Mouse (Mus musculus) lung, adult 2 months (tissue): ENCODE data around the gene Aamp. TPM values are rescaled to one million over a fixed set of nuclear protein-coding genes. Genes with fewer than 3 reads are reported as not detected.
A peak's percentile ranks its signal among the peaks of the same experiment; 100 is the strongest.

Experiments used
- DNase-seq: peaks from one replicate; pipeline ENCODE4 v3.0.0; 2022
- H3K4me1 ChIP-seq: fragments of 200-500 bp; 2 replicates; pipeline ENCODE4 v1.6.1; 2011; ENCODE audit warnings: low read length; ENCODE audit not compliant: control insufficient read depth, insufficient read depth
- H3K4me3 ChIP-seq: fragments of 200-500 bp; replicated peaks from 2 replicates; pipeline ENCODE3; 2011; ENCODE audit warnings: low read depth, mild to moderate bottlenecking, control low read depth, low read length; ENCODE audit errors: extremely low read depth
- CTCF ChIP-seq: fragments of 200-500 bp; IDR thresholded peaks from 2 replicates; pipeline ENCODE4 v1.5.1; 2011; ENCODE audit warnings: mild to moderate bottlenecking, low read length, control low read depth; ENCODE audit not compliant: insufficient read depth
- POLR2A ChIP-seq: fragments of 200-500 bp; IDR thresholded peaks from 2 replicates; pipeline ENCODE4 v1.6.1; 2011; ENCODE audit warnings: low read depth, mild to moderate bottlenecking, control low read depth, low read length, borderline replicate concordance; ENCODE audit errors: extremely low read depth
- WGBS: fragments of 180-500 bp; shearing (Covaris S2); methylation state at CpG from one replicate; pipeline ENCODE4 v1.1.7; 2018; 5-methylcytosine and 5-hydroxymethylcytosine counted together
- polyA plus RNA-seq: library from polyadenylated mRNA; depleted of rRNA; stranded (reverse); fragments of >200 nt; gene quantifications from 2 replicates; pipeline ENCODE4 v1.2.3, GENCODE M21; 2012

Aamp gene
- polyA plus RNA-seq, 1 experiment = 172 TPM

DNA sequence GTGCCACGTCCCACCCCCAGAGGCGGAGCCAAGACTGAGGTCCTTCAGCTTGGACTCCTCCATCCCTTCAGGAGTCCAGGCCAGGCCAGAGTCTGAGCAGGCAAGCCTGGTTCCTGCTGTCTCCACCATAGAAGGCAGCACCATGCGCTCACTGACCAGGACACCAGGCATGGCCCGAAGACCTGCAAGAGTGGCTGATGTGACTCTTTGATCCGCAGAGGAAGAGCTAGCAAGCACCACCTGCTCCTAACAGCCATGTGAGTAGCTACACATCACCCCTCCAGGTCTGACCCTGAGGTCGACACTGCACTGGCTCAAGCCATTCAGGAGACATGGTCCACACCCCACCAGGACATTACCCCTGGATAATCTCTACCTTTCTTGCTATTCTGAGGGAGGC, 7.5 kb downstream of the Aamp start:
- WGBS = 75% methylated on average over 6 of the region's 6 CpGs
- TF ChIP-seq CTCF (no peak), POLR2A (no peak)
- no peak for DNase-seq
- H3K4me3 ChIP-seq = no peak overlapping the region
- H3K4me1 ChIP-seq = no peaks in the 10 kb centered on the region

GRCm38 (mm10) chr1:74275015-74275414, 9.5 kb downstream of the Aamp start:
- no peaks in the 10 kb centered on the region for H3K4me1 ChIP-seq
- H3K4me3 ChIP-seq = no peak overlapping the region
- WGBS = 18% methylated on average over 9 of the region's 9 CpGs
- DNase-seq = no peak
- no peak for TF ChIP-seq POLR2A
- TF ChIP-seq CTCF = no peak

- no peak overlapping the region for H3K4me3 ChIP-seq
- TF ChIP-seq POLR2A = no peak
- TF ChIP-seq CTCF = no peak
- DNase-seq = no peak
- H3K4me1 ChIP-seq = no peaks in the 10 kb centered on the region
- 61% methylated on average over 4 of the region's 4 CpGs for WGBS
These were observed 12.9 kb downstream of the Aamp start for GRCm38 (mm10) chr1:74271659-74272058.

DNA sequence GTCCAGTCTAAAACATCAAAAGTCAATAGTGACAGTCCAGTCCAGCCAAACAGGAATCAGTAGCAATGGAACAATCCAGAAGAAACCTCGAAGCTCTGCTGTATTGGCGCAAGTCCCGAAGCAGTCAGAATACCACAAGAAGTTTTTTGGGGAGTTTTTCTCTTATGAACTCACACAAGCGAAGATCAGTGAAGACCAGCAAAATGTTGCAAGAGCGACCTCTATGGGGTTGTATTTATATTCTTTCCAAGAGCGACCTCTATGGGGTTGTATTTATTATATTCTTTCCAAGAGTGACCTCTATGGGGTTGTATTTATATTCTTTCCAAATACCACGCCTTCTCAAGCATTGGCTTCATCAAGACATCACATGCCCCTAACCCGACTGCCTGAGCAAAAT, 15.8 kb downstream of the Aamp start:
- no peak for DNase-seq
- Histone ChIP-seq H3K4me3 (no peak overlapping the region), H3K4me1 (no peaks in the 10 kb centered on the region)
- TF ChIP-seq CTCF (no peak), POLR2A (no peak)
- WGBS = 83% methylated on average over 8 of the region's 8 CpGs

DNA sequence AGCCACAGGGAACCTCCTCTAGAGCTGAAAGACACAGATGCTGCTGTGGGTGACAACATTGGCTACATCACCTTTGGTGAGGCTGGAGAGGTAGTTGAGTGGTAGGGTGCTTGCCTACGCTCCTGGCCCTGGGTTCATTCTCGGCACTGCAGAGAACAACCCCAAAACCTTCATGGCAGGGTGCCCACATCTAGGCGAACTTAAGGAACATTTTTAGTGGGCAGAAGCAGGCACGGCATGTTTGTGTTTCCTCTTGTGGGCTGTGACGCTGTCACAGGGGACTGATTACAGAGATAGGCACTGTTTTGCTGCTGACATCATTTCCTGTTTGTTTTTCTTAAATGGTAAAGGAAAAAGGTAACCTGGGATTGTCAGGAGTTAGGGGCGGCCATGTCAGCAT, 22.0 kb downstream of the Aamp start:
- no peak for DNase-seq
- 55% methylated on average over 6 of the region's 6 CpGs for WGBS
- no peak for TF ChIP-seq POLR2A
- TF ChIP-seq CTCF = no peak
- H3K4me1 ChIP-seq = no peaks in the 10 kb centered on the region
- H3K4me3 ChIP-seq = no peak overlapping the region

GRCm38 (mm10) chr1:74256782-74257181, 27.8 kb downstream of the Aamp start:
- Histone ChIP-seq H3K4me3 (no peak overlapping the region), H3K4me1 (no peaks in the 10 kb centered on the region)
- WGBS = 68% methylated on average over 4 of the region's 4 CpGs
- TF ChIP-seq POLR2A = no peak
- no peak for TF ChIP-seq CTCF
- DNase-seq = no peak

DNA sequence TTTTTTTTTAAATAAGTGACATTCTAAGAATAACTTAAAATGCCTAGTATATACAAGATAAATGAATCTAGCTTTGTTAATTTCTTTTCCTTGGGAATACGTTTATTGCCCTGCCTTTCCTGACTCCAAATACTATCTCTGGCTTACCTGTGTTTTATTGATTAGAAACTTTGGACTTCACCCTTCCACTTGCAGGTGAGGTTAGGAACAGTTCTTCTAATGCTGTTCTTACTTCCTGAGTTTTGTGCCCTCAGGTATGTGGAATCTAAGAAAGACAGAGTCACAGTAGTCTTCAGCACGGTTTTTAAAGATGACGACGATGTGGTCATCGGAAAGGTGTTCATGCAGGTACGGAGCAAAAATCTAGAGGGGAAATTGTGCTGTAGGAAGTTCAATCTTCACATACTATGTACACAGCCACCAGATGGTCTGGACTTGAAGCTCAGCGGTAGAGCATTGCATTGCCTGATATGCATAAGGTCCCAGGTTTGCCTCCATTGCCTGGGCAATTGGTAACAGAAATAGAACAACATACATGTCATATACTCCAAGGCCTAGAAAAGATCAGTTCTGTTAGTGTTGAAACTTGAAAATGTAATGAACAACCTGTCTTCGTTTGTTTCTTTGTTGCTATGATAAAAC, 28.7 kb downstream of the Aamp start:
- 95% methylated on average over 8 of the region's 8 CpGs for WGBS
- DNase-seq = no peak
- Histone ChIP-seq H3K4me3 (no peak overlapping the region), H3K4me1 (peaks cover under 1% of the 10 kb centered on the region; the same call in 1 of the 2 replicates)
- TF ChIP-seq POLR2A (no peak), CTCF (no peak)

DNA sequence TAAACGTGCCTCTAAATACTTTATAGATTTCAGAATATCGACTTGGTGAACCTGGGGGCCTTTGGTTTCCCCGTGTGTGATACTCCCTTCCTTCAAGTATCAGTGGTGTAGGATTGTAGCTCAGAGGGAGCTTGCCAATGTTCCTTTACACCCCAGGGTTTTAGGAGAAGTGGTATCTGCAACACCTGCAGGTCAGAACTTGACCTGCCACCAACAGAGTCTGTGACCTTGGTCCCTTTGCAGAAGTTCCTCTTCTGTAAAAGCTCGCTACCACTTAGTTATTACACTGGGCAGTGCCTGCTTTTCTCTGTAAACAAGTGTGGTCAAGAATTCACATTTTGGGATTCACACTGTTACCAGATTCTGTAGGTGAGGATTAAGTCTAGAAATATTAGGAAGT, 34.4 kb downstream of the Aamp start:
- TF ChIP-seq POLR2A (no peak), CTCF (no peak)
- WGBS = 71% methylated on average over 4 of the region's 4 CpGs
- H3K4me3 ChIP-seq = no peak overlapping the region

GRCm38 (mm10) chr1:74249331-74249980, 35.1 kb downstream of the Aamp start:
- Histone ChIP-seq H3K4me1 (peaks cover 22% of the 10 kb centered on the region), H3K4me3 (no peak overlapping the region)
- TF ChIP-seq POLR2A (no peak), CTCF (no peak)
- 46% methylated on average over 5 of the region's 5 CpGs for WGBS
- DNase-seq = peak; percentile 20

More for the DNA sequence above, 34.4 kb downstream of the Aamp start:
- no peak for DNase-seq
- H3K4me1 ChIP-seq = peaks cover 19% of the 10 kb centered on the region

- no peak overlapping the region for H3K4me3 ChIP-seq
- 0% methylated on average over 1 of the region's 1 CpGs for WGBS
- DNase-seq = peak; percentile 23
- TF ChIP-seq POLR2A = no peak
- TF ChIP-seq CTCF = no peak
- peaks cover 26% of the 10 kb centered on the region for H3K4me1 ChIP-seq
These were observed 35.7 kb downstream of the Aamp start for GRCm38 (mm10) chr1:74248799-74249198.

GRCm38 (mm10) chr1:74245525-74245924, 39.0 kb downstream of the Aamp start:
- no peak for TF ChIP-seq POLR2A
- no peak for TF ChIP-seq CTCF
- Histone ChIP-seq H3K4me1 (peaks cover 36% of the 10 kb centered on the region), H3K4me3 (no peak overlapping the region)
- WGBS = 68% methylated on average over 2 of the region's 2 CpGs
- no peak for DNase-seq
